ENCODE assay signal across 12 mouse cellular contexts in the genomic region with DNA sequence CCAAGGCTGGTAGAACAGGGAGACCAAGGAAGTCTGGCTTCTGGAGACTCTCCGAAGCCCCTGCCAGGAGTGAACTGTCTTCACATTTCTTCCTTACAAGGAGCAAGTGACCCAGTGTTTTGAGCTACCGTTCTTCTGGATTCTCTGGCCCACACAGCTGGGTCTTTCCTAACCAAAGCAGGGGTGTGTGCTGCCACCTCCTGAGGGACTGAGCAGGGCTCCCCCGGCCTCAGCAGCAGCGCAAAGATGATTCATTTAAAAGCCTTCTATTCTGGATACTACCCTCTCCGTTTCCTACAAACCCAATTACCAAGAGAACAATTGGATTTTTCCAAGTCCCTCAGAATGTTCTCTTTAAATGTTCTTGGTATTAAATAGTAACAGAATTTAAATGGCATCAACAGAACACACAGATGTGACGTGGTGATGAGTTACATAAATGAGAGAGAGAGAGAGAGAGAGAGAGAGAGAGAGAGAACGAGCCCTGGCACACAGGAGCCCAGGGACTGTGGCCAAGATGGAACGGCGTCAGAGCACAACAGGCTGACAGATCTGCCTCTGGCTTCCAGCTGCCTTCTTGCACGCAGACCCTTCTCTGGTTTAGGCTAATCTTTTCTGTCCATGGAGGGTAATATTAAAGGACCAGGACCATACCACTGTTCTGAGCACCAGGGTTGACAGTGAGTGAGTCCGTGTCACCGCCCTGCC.
DNase-seq lines count a peak whose midpoint lies in the region; ATAC-seq and TF ChIP-seq lines count a peak whose summit lies in the region.
"Had no signal": no experiment of that assay in that cellular context is flagged by ENCODE, and none has a peak within 500 bp of the region (broad histone marks: within the 10 kb centered on the region; RNA-seq: fewer than 3 reads in every experiment).

No protein-coding gene starts in this region.

- no peak overlapping the region for H3K9ac ChIP-seq in heart, embryonic 11.5 days (ENCODE audit: low read depth, low read length)
- H3K9ac ChIP-seq: limb, embryonic 13.5 days had no signal

- no peak for ATAC-seq in heart, embryonic 11.5 days (replicated peaks; ENCODE audit: insufficient number of reproducible peaks, low FRiP score, low TSS enrichment)

- no peaks in the 10 kb centered on the region for H3K4me1 ChIP-seq in heart, embryonic 11.5 days (ENCODE audit: control insufficient read depth, insufficient read depth, low read length)
- no peaks in the 10 kb centered on the region; the same call in 1 of the 2 replicates for H3K4me1 ChIP-seq in limb, embryonic 10.5 days
- H3K4me1 ChIP-seq: limb, embryonic 13.5 days had no signal

- H3K4me2 ChIP-seq in heart, embryonic 11.5 days, result no peak overlapping the region
- H3K4me2 ChIP-seq: limb, embryonic 13.5 days had no signal

- no peak overlapping the region for H3K27ac ChIP-seq in heart, embryonic 11.5 days (ENCODE audit: low read depth, low read length)
- peak overlapping the region; percentile 89 for H3K27ac ChIP-seq in left cerebral cortex, adult 2 months
- no peak overlapping the region for H3K27ac ChIP-seq in limb, embryonic 10.5 days
- H3K27ac ChIP-seq: limb, embryonic 13.5 days had no signal

- 78% methylated on average over 12 of the region's 12 CpGs for WGBS in heart, embryonic 11.5 days (ENCODE audit: insufficient replicate concordance)
- 86% methylated on average over 12 of the region's 12 CpGs for WGBS in limb, embryonic 10.5 days

- peak; percentile 42 to 51 for DNase-seq in heart, postnatal 14 days
- DNase-seq in gastrocnemius, postnatal 25 days, result peak; percentile 26
- DNase-seq in left cerebral cortex, adult 2 months (ENCODE audit: extremely low spot score in 1 of 2, low spot score in 2 of 2), result peak; percentile 58 to 63
- DNase-seq in right cerebral cortex, postnatal 25 days, result peak; percentile 53
- no peak for DNase-seq in limb, embryonic 10.5 days (ENCODE audit: low spot score)
- no peak for DNase-seq in spleen, adult 12 weeks (ENCODE audit: low spot score)
- DNase-seq: kidney, adult 11 months; retina, postnatal 1 day; thymus, postnatal 4 days had no signal

- no peak overlapping the region for H3K4me3 ChIP-seq in heart, embryonic 11.5 days (ENCODE audit: low read depth, low read length)
- no peak overlapping the region for H3K4me3 ChIP-seq in left cerebral cortex, adult 2 months
- H3K4me3 ChIP-seq in limb, embryonic 10.5 days, result no peak overlapping the region
- H3K4me3 ChIP-seq: limb, embryonic 13.5 days had no signal

- H3K36me3 ChIP-seq in heart, embryonic 11.5 days (ENCODE audit: control insufficient read depth, insufficient read depth, low read length), result no peaks in the 10 kb centered on the region
- H3K36me3 ChIP-seq in limb, embryonic 10.5 days, result no peaks in the 10 kb centered on the region
- H3K36me3 ChIP-seq: G1E; limb, embryonic 13.5 days had no signal

- intact Hi-C loops in heart, postnatal 14 days (cut with DNase I), result no loop called here
- intact Hi-C loops in left cerebral cortex, adult 2 months (cut with DNase I), result loop anchor here (5.0 to 10.0 kb wide), 2 partner anchors 181 to 299 kb away; no protein-coding TSS in a partner anchor

- no peaks in the 10 kb centered on the region for H3K27me3 ChIP-seq in heart, embryonic 11.5 days (ENCODE audit: control insufficient read depth, insufficient read depth, low read length)
- no peaks in the 10 kb centered on the region for H3K27me3 ChIP-seq in limb, embryonic 10.5 days (ENCODE audit: low read depth, poor library complexity, severe bottlenecking)
- H3K27me3 ChIP-seq: limb, embryonic 13.5 days had no signal

- H3K9me3 ChIP-seq in heart, embryonic 11.5 days (replicated peaks; ENCODE audit: control insufficient read depth, low read length), result no peaks in the 10 kb centered on the region
- no peaks in the 10 kb centered on the region for H3K9me3 ChIP-seq in limb, embryonic 10.5 days (replicated peaks)
- H3K9me3 ChIP-seq: G1E; limb, embryonic 13.5 days had no signal

- no peak for TF ChIP-seq CTCF in left cerebral cortex, adult 2 months (IDR thresholded peaks at IDR 0.05)

Comparison
In these comparisons a context has a peak if more than half of its experiments do, and no peak if none do; other contexts are left out.
1. DNase-seq: peak in heart, postnatal 14 days (2 of 2), gastrocnemius, postnatal 25 days (single experiment), left cerebral cortex, adult 2 months (2 of 2) and right cerebral cortex, postnatal 25 days (single experiment); none in limb, embryonic 10.5 days (single experiment) and spleen, adult 12 weeks (single experiment).